Mouse (Mus musculus) CH12.LX (cell line): ENCODE results near the gene Sgsm1. TPM values are rescaled to one million over a fixed set of nuclear protein-coding genes. Genes with fewer than 3 reads are reported as not detected.

ENCODE experiments used
- DNase-seq: peaks from one replicate; pipeline ENCODE4 v3.0.0-alpha.2; 2013; ENCODE audit errors: extremely low read depth
- H3K27ac ChIP-seq: 2 replicates; pipeline ENCODE4 v1.5.1; 2012; ENCODE audit warnings: low read depth, mild to moderate bottlenecking, control low read depth, moderate library complexity; ENCODE audit not compliant: insufficient read depth
- H3K27me3 ChIP-seq: replicated peaks from 2 replicates; pipeline ENCODE3; 2012; ENCODE audit warnings: inconsistent platforms
- H3K36me3 ChIP-seq, 2 experiments: replicated peaks in 1 of 2; 2 replicates each; pipeline versions ENCODE3 to v1.6.1; 2012; ENCODE audit warnings: inconsistent platforms in 1 of 2, low read length in 1 of 2, mild to moderate bottlenecking in 1 of 2, mixed read lengths in 1 of 2, moderate library complexity in 1 of 2; ENCODE audit not compliant: control insufficient read depth in 1 of 2, insufficient read depth in 1 of 2
- H3K4me1 ChIP-seq, 2 experiments: 2 replicates each; pipeline ENCODE4 v1.6.1; 2012; ENCODE audit warnings: inconsistent platforms in 1 of 2, moderate library complexity in 1 of 2; ENCODE audit not compliant: insufficient read depth in 2 of 2, control insufficient read depth in 1 of 2
- H3K4me2 ChIP-seq: 2 replicates; pipeline ENCODE4 v1.6.1; 2012; ENCODE audit warnings: low read depth, mild to moderate bottlenecking, control low read depth; ENCODE audit not compliant: poor library complexity, insufficient read depth, severe bottlenecking
- H3K4me3 ChIP-seq, 3 experiments: fragments of 150-350 bp in 1 of 3; sonication (generic) in 1 of 3; replicated peaks in 1 of 3; 2 replicates each; pipeline versions ENCODE3 to v1.5.1; 2011 to 2012; ENCODE audit warnings: low read depth in 2 of 3, low read length in 2 of 3, mild to moderate bottlenecking in 2 of 3, moderate library complexity in 2 of 3, control low read depth in 1 of 3, improper control_type of control experiment in 1 of 3, inconsistent platforms in 1 of 3, mixed read lengths in 1 of 3; ENCODE audit not compliant: poor library complexity in 1 of 3
- H3K79me2 ChIP-seq: replicated peaks from 2 replicates; pipeline ENCODE4 v1.6.1; 2012; ENCODE audit warnings: mild to moderate bottlenecking, moderate library complexity; ENCODE audit not compliant: control insufficient read depth, poor library complexity, insufficient read depth, severe bottlenecking; ENCODE audit errors: extremely low read depth
- H3K9ac ChIP-seq: 2 replicates; pipeline ENCODE4 v1.6.1; 2012; ENCODE audit warnings: low read depth, mild to moderate bottlenecking, control low read depth, moderate library complexity; ENCODE audit not compliant: insufficient read depth
- H3K9me3 ChIP-seq: replicated peaks from 2 replicates; pipeline ENCODE3; 2012; ENCODE audit warnings: low read length, inconsistent platforms, mixed read lengths
- CHD1 ChIP-seq: IDR thresholded peaks from 2 replicates; pipeline ENCODE4 v1.6.1; 2012; ENCODE audit warnings: low read depth, low read length, improper control_type of control experiment, inconsistent platforms
- CHD2 ChIP-seq: IDR thresholded peaks from 2 replicates; pipeline ENCODE4 v1.6.1; 2011; ENCODE audit warnings: low read length, improper control_type of control experiment
- CTCF ChIP-seq, 2 experiments: IDR thresholded peaks in 1 of 2; conservative IDR thresholded peaks in 1 of 2; 2 replicates each; pipeline ENCODE4 v1.5.1; 2011 to 2012; ENCODE audit warnings: low read depth in 2 of 2, low read length in 2 of 2, improper control_type of control experiment in 1 of 2, inconsistent platforms in 1 of 2, mild to moderate bottlenecking in 1 of 2, moderate library complexity in 1 of 2
- ELF1 ChIP-seq: IDR thresholded peaks from 2 replicates; pipeline ENCODE4 v1.6.1; 2014; ENCODE audit warnings: low read depth, mild to moderate bottlenecking, inconsistent platforms, low read length, improper control_type of control experiment
- GABPA ChIP-seq: IDR thresholded peaks from 2 replicates; pipeline ENCODE4 v1.6.1; 2012; ENCODE audit warnings: low read depth, low read length, improper control_type of control experiment, inconsistent platforms; ENCODE audit not compliant: insufficient replicate concordance
- HCFC1 ChIP-seq: IDR thresholded peaks from 2 replicates; pipeline ENCODE4 v1.6.1; 2012; ENCODE audit warnings: low read depth, mild to moderate bottlenecking, inconsistent platforms, low read length, improper control_type of control experiment
- MAX ChIP-seq: IDR thresholded peaks from 2 replicates; pipeline ENCODE4 v1.6.1; 2011; ENCODE audit warnings: low read length, improper control_type of control experiment
- MAZ ChIP-seq: IDR thresholded peaks from 2 replicates; pipeline ENCODE4 v1.6.1; 2012; ENCODE audit warnings: low read depth, mild to moderate bottlenecking, inconsistent platforms, low read length, improper control_type of control experiment, moderate library complexity
- MYC ChIP-seq: IDR thresholded peaks from 2 replicates; pipeline ENCODE4 v1.6.1; 2011; ENCODE audit warnings: low read depth, mild to moderate bottlenecking, improper control_type of control experiment, low read length
- NELFE ChIP-seq: IDR thresholded peaks from 2 replicates; pipeline ENCODE4 v1.6.1; 2011; ENCODE audit warnings: low read depth, low read length, improper control_type of control experiment
- NRF1 ChIP-seq: IDR thresholded peaks from 2 replicates; pipeline ENCODE4 v1.6.1; 2014; ENCODE audit warnings: low read depth, mild to moderate bottlenecking, inconsistent platforms, low read length, improper control_type of control experiment, moderate library complexity
- SIN3A ChIP-seq: IDR thresholded peaks from 2 replicates; pipeline ENCODE4 v1.6.1; 2012; ENCODE audit warnings: low read length, improper control_type of control experiment, inconsistent platforms
- SMC3 ChIP-seq: IDR thresholded peaks from 2 replicates; pipeline ENCODE4 v1.6.1; 2011; ENCODE audit warnings: low read depth, low read length, improper control_type of control experiment
- UBTF ChIP-seq: IDR thresholded peaks from 2 replicates; pipeline ENCODE4 v1.6.1; 2012; ENCODE audit warnings: low read depth, mild to moderate bottlenecking, inconsistent platforms, low read length, improper control_type of control experiment, moderate library complexity
- USF1 ChIP-seq: IDR thresholded peaks from 2 replicates; pipeline ENCODE4 v1.6.1; 2014; ENCODE audit warnings: low read depth, mild to moderate bottlenecking, inconsistent platforms, low read length, improper control_type of control experiment
- USF2 ChIP-seq: conservative IDR thresholded peaks from 2 replicates; pipeline ENCODE4 v1.6.1; 2011; ENCODE audit warnings: low read depth, low read length, improper control_type of control experiment
- ZC3H11A ChIP-seq: IDR thresholded peaks from 2 replicates; pipeline ENCODE4 v1.6.1; 2012; ENCODE audit warnings: low read depth, mild to moderate bottlenecking, inconsistent platforms, low read length, improper control_type of control experiment
- ZNF384 ChIP-seq: IDR thresholded peaks from 2 replicates; pipeline ENCODE4 v1.6.1; 2012; ENCODE audit warnings: low read depth, low read length, improper control_type of control experiment, inconsistent platforms
- dilution Hi-C: fragments of 300-500 bp; cut with MboI; formaldehyde crosslinking; loops from 2 replicates; pipeline ENCODE4 v1.14.3; 2020; ENCODE audit warnings: low sequenced_read_pairs; ENCODE audit not compliant: extremely low pct_unique_long_range_greater_than_20kb, extremely low pct_ligation_motif_present
- in situ Hi-C: fragments of 300-500 bp; cut with MboI; formaldehyde crosslinking; loops from 3 replicates; pipeline ENCODE4 v1.14.3; 2019; ENCODE audit warnings: low sequenced_read_pairs, low pct_ligation_motif_present, low pct_unique_long_range_greater_than_20kb, mixed read lengths
- polyA plus RNA-seq: library from polyadenylated mRNA; unstranded; fragments of >175 nt; gene quantifications from 2 replicates; pipeline ENCODE4 v1.2.1, GENCODE M21; 2012; ENCODE audit warnings: low read depth; ENCODE audit not compliant: insufficient read length
- total RNA-seq, 2 experiments: library from RNA; depleted of rRNA; stranded (reverse); fragments of 300-350 nt in 1 of 2; fragments of >200 nt in 1 of 2; gene quantifications; 2 replicates each; pipeline ENCODE4 v1.2.3; 2012 to 2014

Gene Sgsm1
- total and polyA plus RNA-seq, 3 experiments, result 0.08 TPM; not detected in 2

DNA sequence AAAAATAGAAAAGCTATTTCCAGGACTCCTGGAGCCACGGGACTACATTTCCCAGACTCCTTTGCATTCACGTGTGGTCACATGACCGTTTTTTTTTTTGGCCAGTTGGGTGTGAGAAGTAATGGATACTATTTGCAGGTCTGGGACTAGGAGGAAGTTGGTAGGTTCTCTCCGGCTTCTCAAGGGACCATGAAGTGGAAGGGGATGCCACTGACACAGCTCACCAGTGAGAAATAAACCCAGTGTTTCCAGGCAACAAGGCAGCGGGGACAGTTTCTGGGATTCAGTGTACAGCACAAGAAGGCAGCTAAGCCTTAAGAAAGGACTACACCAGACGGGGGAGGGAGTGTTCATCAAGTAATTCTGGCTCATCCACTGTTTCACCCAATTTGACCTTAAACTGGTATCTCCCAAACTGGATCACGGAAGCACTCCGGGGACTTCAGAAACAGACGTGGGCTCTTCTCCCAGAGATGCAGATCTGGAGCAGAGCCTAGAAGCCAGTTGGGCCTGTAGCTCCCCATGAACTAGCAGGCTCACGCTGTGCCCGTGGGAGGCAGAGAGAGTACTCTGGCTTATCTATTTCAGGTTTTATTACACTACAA is 39.3 kb downstream of the Sgsm1 start:
- Histone ChIP-seq H3K9me3 (peaks cover 5% of the 10 kb centered on the region), H3K79me2 (no peaks in the 10 kb centered on the region), H3K9ac (no peak overlapping the region), H3K4me2 (no peak overlapping the region), H3K27ac (no peak overlapping the region), H3K4me1 (no peaks in the 10 kb centered on the region), H3K27me3 (peaks cover 11% of the 10 kb centered on the region), H3K36me3 (no peaks in the 10 kb centered on the region), H3K4me3 (no peak overlapping the region)
- DNase-seq, result no peak
- TF ChIP-seq HCFC1 (peak; percentile 60), USF2 (peak; percentile 36; the same call in 1 of the 2 replicates), ZNF384 (peak; percentile 39; the same call in 1 of the 2 replicates), NRF1 (no peak), USF1 (peak; percentile 26; the same call in 1 of the 2 replicates)
- dilution Hi-C loops (no loop called here), in situ Hi-C loops (no loop called here)

DNA sequence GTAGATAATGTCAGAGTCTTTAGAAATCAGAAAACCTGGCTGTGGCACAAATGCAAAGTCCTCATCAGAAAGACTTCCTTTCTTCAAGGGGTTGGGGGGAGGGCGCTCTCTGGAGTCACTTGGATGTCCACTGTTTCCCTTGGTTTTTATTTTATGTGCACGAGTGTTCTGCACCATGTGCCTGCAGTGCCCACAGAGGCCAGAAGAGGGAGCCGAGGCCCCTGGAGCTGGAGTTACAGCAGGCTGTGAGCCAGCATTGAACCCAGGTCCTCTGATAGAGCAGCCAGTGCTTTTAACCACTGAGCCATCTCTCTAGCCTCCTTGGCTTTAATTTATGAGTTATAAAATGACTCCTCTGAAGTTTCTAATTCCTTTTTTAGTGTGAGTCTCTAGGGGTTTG is 40.5 kb downstream of the Sgsm1 start:
- DNase-seq, result no peak
- no peak overlapping the region for H3K4me2 ChIP-seq
- H3K4me3 ChIP-seq, result no peak overlapping the region
- no peaks in the 10 kb centered on the region for H3K4me1 ChIP-seq
- no peak overlapping the region for H3K9ac ChIP-seq
- TF ChIP-seq USF1 (no peak), CTCF (conservative IDR thresholded peaks at IDR 0.05 in 1 of 2, IDR thresholded peaks at IDR 0.05 in 1 of 2; ENCODE audit: low read depth in 2 of 2, low read length in 2 of 2) (0 out of 4 replicates have a peak, but pooled peaks of 1 of the 2 experiments have one; percentile 15), CHD2 (no peak)
- TF ChIP-seq, all 38 proteins: peak for 1
- Histone ChIP-seq H3K79me2 (no peaks in the 10 kb centered on the region), H3K27ac (no peak overlapping the region), H3K27me3 (peaks cover 10% of the 10 kb centered on the region), H3K9me3 (peaks cover 6% of the 10 kb centered on the region), H3K36me3 (no peaks in the 10 kb centered on the region)
- in situ Hi-C loops, result no loop called here
- dilution Hi-C loops, result no loop called here

DNA sequence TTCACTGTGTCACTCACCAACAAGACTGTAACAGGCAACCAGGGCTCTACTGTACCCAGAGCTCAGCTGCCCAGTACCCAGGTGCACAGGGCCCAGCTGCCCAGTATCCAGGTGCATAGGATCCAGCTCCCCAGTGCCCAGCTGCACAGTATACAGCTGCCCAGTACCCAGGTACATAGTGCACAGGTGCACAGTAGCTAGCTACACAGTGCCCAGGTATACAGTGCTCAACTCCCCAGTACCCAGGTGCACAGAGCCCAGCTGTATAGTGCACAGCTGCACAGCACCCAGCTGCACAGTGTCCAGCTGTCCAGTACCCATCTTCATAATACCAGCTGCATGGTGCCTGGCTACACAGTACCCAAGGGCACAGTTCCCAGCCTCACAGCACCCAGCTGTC is 42.3 kb downstream of the Sgsm1 start:
- Histone ChIP-seq H3K27me3 (peaks cover 9% of the 10 kb centered on the region), H3K27ac (no peak overlapping the region), H3K4me1 (no peaks in the 10 kb centered on the region), H3K4me2 (no peak overlapping the region), H3K9ac (no peak overlapping the region), H3K79me2 (no peaks in the 10 kb centered on the region), H3K36me3 (no peaks in the 10 kb centered on the region), H3K9me3 (peaks cover 12% of the 10 kb centered on the region), H3K4me3 (no peak overlapping the region)
- no peak for TF ChIP-seq ZC3H11A
- no peak for TF ChIP-seq CHD1
- TF ChIP-seq GABPA, result no peak
- no peak for TF ChIP-seq HCFC1
- no peak for TF ChIP-seq MAZ
- no peak for TF ChIP-seq MAX
- no peak for TF ChIP-seq MYC
- no peak for TF ChIP-seq SMC3
- TF ChIP-seq CHD2, result no peak
- TF ChIP-seq USF2, result no peak
- TF ChIP-seq ELF1, result no peak
- TF ChIP-seq SIN3A, result no peak
- no peak for TF ChIP-seq UBTF
- no peak for TF ChIP-seq NELFE
- dilution Hi-C loops (no loop called here), in situ Hi-C loops (no loop called here)
- no peak for DNase-seq
